Mouse (Mus musculus): ENCODE results near the gene Phldb1.

DNA sequence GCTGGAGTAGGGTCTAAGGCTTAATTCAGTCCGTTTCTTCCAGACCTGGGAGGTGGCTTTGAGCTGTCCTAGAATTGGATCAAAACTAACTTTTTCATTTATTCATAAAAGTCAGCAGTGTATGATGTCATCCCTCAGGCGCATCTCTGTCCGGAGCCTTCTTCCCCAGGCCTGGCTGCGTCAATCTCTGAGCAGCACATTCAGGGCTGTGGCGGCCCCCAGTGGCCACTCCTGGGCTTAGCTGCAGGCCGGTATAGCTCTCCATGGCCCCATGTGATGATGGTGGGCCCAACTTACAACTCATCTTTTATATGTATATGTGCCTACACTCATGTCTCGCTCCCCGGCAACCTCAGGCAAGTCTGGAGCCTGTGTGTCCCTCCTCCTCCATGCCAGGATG, 83.0 kb downstream of the Phldb1 start:
- TF ChIP-seq CTCF (IDR thresholded peaks at IDR 0.05; ENCODE audit: extremely low read depth, insufficient read length, insufficient replicate concordance, low read depth, low read length) (peak; percentile 79), POLR2A (IDR thresholded peaks at IDR 0.05; ENCODE audit: low read depth, low read length) (0 out of 2 replicates have a peak, but pooled peaks have one; percentile 10)

All from small intestine, adult 2 months (tissue).